Mouse (Mus musculus): ENCODE measurements around the gene Zfp36l2. TPM values are rescaled to one million over a fixed set of nuclear protein-coding genes. Genes with fewer than 3 reads are reported as not detected.

Gene Zfp36l2
- polyA plus RNA-seq, 1 experiment from 2014 or later, result 20.0 TPM

DNA sequence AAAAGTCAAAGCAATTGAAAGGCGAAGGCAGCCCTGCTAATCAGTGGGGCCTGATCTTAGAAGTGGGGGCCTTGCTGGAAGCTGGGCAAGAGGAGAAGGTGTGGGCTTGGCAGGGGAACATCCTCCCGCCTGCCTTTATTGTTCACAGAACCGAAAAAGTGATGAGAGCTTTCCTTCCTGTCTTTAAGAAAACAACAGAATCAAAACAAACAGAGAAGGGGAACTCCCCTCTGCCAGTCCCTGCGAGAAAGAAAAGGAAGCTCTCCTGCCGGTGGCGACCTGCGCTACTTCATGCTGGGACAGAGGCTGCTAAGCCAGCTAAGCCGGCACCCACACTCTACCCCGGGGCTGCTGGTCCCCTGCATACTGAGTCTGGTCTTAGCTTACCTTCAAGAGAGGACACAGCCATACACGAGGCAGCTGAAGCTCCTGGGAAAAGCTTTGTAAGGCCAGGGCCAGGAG lies 41.9 kb downstream of the Zfp36l2 start:
- 7% methylated on average over 10 of the region's 10 CpGs for WGBS (ENCODE audit: insufficient replicate concordance)
- Histone ChIP-seq H3K4me3 (0 out of 2 replicates have a peak overlapping the region, but pooled peaks have one; percentile 12), H3K4me1 (peaks cover 99% of the 10 kb centered on the region), H3K36me3 (no peaks in the 10 kb centered on the region), H3K4me2 (peak overlapping the region; percentile 73), H3K27me3 (replicated peaks) (no peaks in the 10 kb centered on the region), H3K27ac (peak overlapping the region; percentile 93), H3K9ac (peak overlapping the region; percentile 66), H3K9me3 (replicated peaks) (no peaks in the 10 kb centered on the region)
- no peak for ATAC-seq

- H3K4me1 ChIP-seq, result peaks cover 99% of the 10 kb centered on the region
- no peaks in the 10 kb centered on the region for H3K36me3 ChIP-seq
- H3K4me3 ChIP-seq, result no peak overlapping the region
- ATAC-seq, result no peak
- 30% methylated on average over 5 of the region's 5 CpGs for WGBS (ENCODE audit: insufficient replicate concordance)
- no peaks in the 10 kb centered on the region for H3K27me3 ChIP-seq (replicated peaks)
- H3K4me2 ChIP-seq, result peak overlapping the region; percentile 73
- peak overlapping the region; percentile 93 for H3K27ac ChIP-seq
- H3K9ac ChIP-seq, result peak overlapping the region; percentile 66
- no peaks in the 10 kb centered on the region for H3K9me3 ChIP-seq (replicated peaks)
These were observed 42.8 kb downstream of the Zfp36l2 start for GRCm38 (mm10) chr17:84144762-84145599.

- WGBS (ENCODE audit: insufficient replicate concordance), result 83% methylated on average over 3 of the region's 3 CpGs
- Histone ChIP-seq H3K4me2 (no peak overlapping the region), H3K36me3 (no peaks in the 10 kb centered on the region), H3K27me3 (replicated peaks) (no peaks in the 10 kb centered on the region), H3K27ac (peak overlapping the region; percentile 23; the same call in 1 of the 2 replicates), H3K9me3 (replicated peaks) (no peaks in the 10 kb centered on the region), H3K4me3 (no peak overlapping the region), H3K9ac (no peak overlapping the region), H3K4me1 (peaks cover 97% of the 10 kb centered on the region)
- no peak for ATAC-seq
These were observed 43.6 kb downstream of the Zfp36l2 start for GRCm38 (mm10) chr17:84144130-84144529.

DNA sequence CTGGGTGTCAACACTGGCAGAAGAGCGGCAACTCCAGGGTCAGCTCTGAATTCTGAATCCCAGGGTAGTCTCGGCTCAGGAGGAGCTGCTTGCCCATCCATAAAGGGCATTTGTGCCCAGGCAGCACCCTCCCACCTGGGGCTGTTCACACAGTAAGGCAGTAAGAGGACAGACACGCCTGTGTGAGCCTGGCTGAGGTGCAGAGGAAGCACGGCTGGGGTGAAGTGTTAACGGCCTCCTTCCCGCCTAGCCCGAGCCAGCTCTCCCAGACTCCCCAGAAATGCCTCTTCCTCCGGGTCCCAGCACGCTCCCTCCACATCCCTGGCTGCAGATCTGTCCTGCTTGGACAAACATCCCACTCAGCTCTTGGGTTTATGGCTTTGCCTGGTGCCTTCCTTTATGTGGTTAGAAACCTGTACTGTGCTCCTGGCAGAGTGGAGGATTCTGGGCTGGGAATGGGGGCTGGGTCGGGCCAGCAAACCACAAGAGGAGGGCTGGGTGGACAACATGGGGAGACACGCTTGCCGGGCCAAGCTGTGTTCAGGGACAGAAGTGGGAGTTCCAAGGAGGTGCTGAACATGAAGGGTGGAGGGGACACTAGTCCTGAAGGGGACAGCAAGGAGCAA lies 44.4 kb downstream of the Zfp36l2 start:
- peak overlapping the region; percentile 45 for H3K27ac ChIP-seq
- WGBS (ENCODE audit: insufficient replicate concordance), result 51% methylated on average over 12 of the region's 12 CpGs
- no peaks in the 10 kb centered on the region for H3K36me3 ChIP-seq
- H3K27me3 ChIP-seq (replicated peaks), result no peaks in the 10 kb centered on the region
- H3K4me2 ChIP-seq, result no peak overlapping the region
- no peak overlapping the region for H3K4me3 ChIP-seq
- ATAC-seq, result no peak
- peaks cover 96% of the 10 kb centered on the region for H3K4me1 ChIP-seq
- H3K9me3 ChIP-seq (replicated peaks), result no peaks in the 10 kb centered on the region
- H3K9ac ChIP-seq, result peak overlapping the region; percentile 33; the same call in 1 of the 2 replicates

DNA sequence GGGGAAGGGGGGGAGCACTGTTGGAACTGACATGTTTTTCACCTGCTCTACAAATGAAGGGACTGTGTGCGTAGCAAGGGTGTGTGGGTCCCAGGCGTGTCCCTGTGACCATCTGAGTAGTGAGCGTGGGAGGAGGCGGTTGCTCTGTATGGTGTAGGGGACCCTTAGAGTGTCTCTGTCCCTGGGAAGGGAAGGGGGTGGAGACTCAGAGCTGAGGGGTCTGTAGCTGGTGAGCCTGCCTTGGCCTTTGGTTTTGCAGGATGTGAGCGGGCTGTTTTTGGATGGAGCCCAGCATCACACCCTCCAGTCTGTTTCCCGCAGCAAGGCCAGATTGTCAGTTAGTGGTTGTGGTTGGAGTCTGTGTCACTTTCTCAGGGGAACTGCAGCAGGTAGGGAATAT lies 46.1 kb downstream of the Zfp36l2 start:
- no peak overlapping the region for H3K4me3 ChIP-seq
- H3K27me3 ChIP-seq (replicated peaks), result no peaks in the 10 kb centered on the region
- no peaks in the 10 kb centered on the region for H3K9me3 ChIP-seq (replicated peaks)
- no peaks in the 10 kb centered on the region for H3K36me3 ChIP-seq
- H3K9ac ChIP-seq, result no peak overlapping the region
- peak overlapping the region; percentile 61 for H3K27ac ChIP-seq
- 0 out of 2 replicates have a peak overlapping the region, but pooled peaks have one; percentile 4 for H3K4me2 ChIP-seq
- 68% methylated on average over 6 of the region's 6 CpGs for WGBS (ENCODE audit: insufficient replicate concordance)
- no peak for ATAC-seq
- peaks cover 96% of the 10 kb centered on the region for H3K4me1 ChIP-seq

GRCm38 (mm10) chr17:84140822-84141507 lies 46.8 kb downstream of the Zfp36l2 start:
- H3K9ac ChIP-seq, result no peak overlapping the region
- H3K27ac ChIP-seq, result peak overlapping the region; percentile 61
- WGBS (ENCODE audit: insufficient replicate concordance), result 44% methylated on average over 10 of the region's 10 CpGs
- peaks cover 96% of the 10 kb centered on the region for H3K4me1 ChIP-seq
- no peaks in the 10 kb centered on the region for H3K27me3 ChIP-seq (replicated peaks)
- no peak for ATAC-seq
- no peak overlapping the region for H3K4me3 ChIP-seq
- H3K4me2 ChIP-seq, result 0 out of 2 replicates have a peak overlapping the region, but pooled peaks have one; percentile 4
- H3K36me3 ChIP-seq, result no peaks in the 10 kb centered on the region
- no peaks in the 10 kb centered on the region for H3K9me3 ChIP-seq (replicated peaks)

- no peaks in the 10 kb centered on the region for H3K27me3 ChIP-seq (replicated peaks)
- H3K4me2 ChIP-seq, result peak overlapping the region; percentile 45; the same call in 1 of the 2 replicates
- 78% methylated on average over 11 of the region's 11 CpGs for WGBS (ENCODE audit: insufficient replicate concordance)
- no peak overlapping the region for H3K9ac ChIP-seq
- no peak for ATAC-seq
- no peaks in the 10 kb centered on the region for H3K36me3 ChIP-seq
- peaks cover 90% of the 10 kb centered on the region for H3K4me1 ChIP-seq
- H3K27ac ChIP-seq, result peak overlapping the region; percentile 65; the same call in 1 of the 2 replicates
- no peak overlapping the region for H3K4me3 ChIP-seq
- no peaks in the 10 kb centered on the region for H3K9me3 ChIP-seq (replicated peaks)
These were observed 50.2 kb downstream of the Zfp36l2 start for GRCm38 (mm10) chr17:84137393-84138171.

DNA sequence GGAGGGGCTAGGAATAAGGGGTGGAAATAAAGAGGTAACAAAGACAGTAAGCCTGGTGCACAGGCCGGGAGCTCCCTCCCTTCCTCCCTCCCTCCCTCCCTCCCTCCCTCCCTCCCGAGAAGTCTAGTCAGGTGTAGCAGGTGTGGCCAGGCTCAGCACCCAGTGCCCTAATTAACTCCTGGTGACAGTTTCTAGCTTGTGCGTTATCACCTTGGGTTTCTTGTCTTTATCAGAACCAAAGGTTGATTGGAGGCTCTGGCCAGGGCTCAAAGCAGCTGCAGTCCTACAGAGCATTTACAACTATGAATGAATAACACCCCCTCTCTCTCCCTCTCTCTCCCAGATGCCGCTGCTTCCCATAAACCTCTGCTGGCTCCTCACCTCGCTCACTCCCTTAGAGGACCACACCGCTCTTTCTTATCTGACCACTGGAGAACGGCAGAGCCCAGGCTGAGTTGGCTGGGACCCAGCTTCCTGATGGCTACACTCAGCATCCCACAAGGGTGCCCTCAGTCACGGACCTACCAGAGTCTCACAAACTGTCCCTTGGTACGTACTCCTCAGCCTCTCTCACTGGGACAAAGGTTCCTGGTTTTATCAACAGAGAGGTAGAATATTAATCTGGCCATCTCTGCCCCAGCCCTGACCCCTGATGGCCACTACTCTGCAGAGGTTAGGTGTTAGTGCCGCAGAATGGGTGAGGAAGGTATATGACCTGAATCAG lies 50.9 kb downstream of the Zfp36l2 start:
- peak overlapping the region; percentile 65 for H3K27ac ChIP-seq
- H3K4me3 ChIP-seq, result 0 out of 2 replicates have a peak overlapping the region, but pooled peaks have one; percentile 7
- no peaks in the 10 kb centered on the region for H3K27me3 ChIP-seq (replicated peaks)
- no peaks in the 10 kb centered on the region for H3K9me3 ChIP-seq (replicated peaks)
- peak overlapping the region; percentile 45 for H3K4me2 ChIP-seq
- no peaks in the 10 kb centered on the region for H3K36me3 ChIP-seq
- peak; percentile 36 for ATAC-seq
- peaks cover 83% of the 10 kb centered on the region for H3K4me1 ChIP-seq
- WGBS (ENCODE audit: insufficient replicate concordance), result 27% methylated on average over 9 of the region's 10 CpGs
- H3K9ac ChIP-seq, result 0 out of 2 replicates have a peak overlapping the region, but pooled peaks have one; percentile 20

DNA sequence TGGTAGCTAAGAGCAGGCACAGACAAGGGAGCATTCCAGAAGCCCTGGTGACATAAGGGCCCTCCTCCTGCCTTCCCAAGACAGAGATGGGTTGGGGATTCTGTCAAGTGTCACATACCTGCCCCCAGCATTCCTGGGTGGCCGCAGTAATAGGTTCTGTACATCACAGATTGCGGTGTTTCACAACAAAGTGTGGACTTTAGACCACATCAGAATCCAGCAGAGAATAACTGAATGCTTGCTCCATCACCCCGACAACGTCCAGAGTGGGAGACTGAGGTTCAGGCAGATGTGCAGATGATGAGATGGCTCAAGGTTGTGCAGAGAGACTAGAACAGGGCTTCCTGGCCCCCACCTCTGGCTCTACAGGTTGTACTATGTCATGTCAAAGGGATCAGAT lies 51.5 kb downstream of the Zfp36l2 start:
- H3K36me3 ChIP-seq, result no peaks in the 10 kb centered on the region
- H3K4me2 ChIP-seq, result peak overlapping the region; percentile 45
- H3K9ac ChIP-seq, result 0 out of 2 replicates have a peak overlapping the region, but pooled peaks have one; percentile 20
- H3K27ac ChIP-seq, result 0 out of 2 replicates have a peak overlapping the region, but pooled peaks have one; percentile 22
- H3K4me3 ChIP-seq, result no peak overlapping the region
- no peaks in the 10 kb centered on the region for H3K27me3 ChIP-seq (replicated peaks)
- no peak for ATAC-seq
- WGBS (ENCODE audit: insufficient replicate concordance), result 65% methylated on average over 4 of the region's 4 CpGs
- no peaks in the 10 kb centered on the region for H3K9me3 ChIP-seq (replicated peaks)
- H3K4me1 ChIP-seq, result peaks cover 77% of the 10 kb centered on the region

DNA sequence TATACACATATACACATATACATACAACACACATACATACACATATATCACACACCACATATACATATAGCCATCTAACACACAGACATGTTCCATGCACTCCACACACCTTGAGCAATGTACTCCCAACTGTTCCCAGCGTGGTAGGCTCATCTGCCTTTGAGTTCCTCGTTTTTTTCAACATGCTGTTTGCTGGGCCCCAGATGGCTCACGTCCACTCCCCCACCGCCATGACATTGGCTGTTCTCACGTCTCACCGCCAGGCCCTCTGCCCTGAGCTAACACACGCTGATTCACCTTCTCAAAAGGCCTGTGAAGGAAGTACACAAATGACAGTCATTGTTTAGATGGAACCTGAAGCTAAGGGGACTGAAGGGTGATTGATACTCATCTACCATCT lies 52.5 kb downstream of the Zfp36l2 start:
- no peak overlapping the region for H3K9ac ChIP-seq
- no peak for ATAC-seq
- H3K4me3 ChIP-seq, result no peak overlapping the region
- H3K4me2 ChIP-seq, result no peak overlapping the region; the same call in 1 of the 2 replicates
- peaks cover 67% of the 10 kb centered on the region for H3K4me1 ChIP-seq
- no peaks in the 10 kb centered on the region for H3K36me3 ChIP-seq
- H3K9me3 ChIP-seq (replicated peaks), result no peaks in the 10 kb centered on the region
- H3K27me3 ChIP-seq (replicated peaks), result no peaks in the 10 kb centered on the region
- H3K27ac ChIP-seq, result 0 out of 2 replicates have a peak overlapping the region, but pooled peaks have one; percentile 22
- WGBS (ENCODE audit: insufficient replicate concordance), result 64% methylated on average over 7 of the region's 7 CpGs

All from liver, embryonic 12.5 days (tissue).